Mouse (Mus musculus) urinary bladder, postnatal 0 days (tissue): ENCODE results near the gene Pid1. TPM values are rescaled to one million over a fixed set of nuclear protein-coding genes. Genes with fewer than 3 reads are reported as not detected.

ENCODE experiments used
- microRNA-seq: library from miRNA; unstranded; fragments of <30 nt; microRNA quantifications from one replicate; pipeline ENCODE4, GENCODE M21; 2016
- polyA plus RNA-seq: library from polyadenylated mRNA; unstranded; fragments of >200 nt; fragmentation: Nextera tagmentation; extraction: Ambion mirVana; gene quantifications from 2 replicates; pipeline ENCODE4 v1.2.1, GENCODE M21; 2015

Gene Pid1
- 54.5 and 54.6 TPM in 2 replicates for polyA plus RNA-seq

GRCm38 (mm10) chr1:84363967-84364366, at the start of gene Pid1:
Gene Pid1 (minus strand): TSS chr1:84364180.

Small RNA genes within 50 kb of the gene (microRNA-seq; reads per million reads assigned to microRNA genes)
- gene Mir6353: not detected
